Comparison of ENCODE assay signal across 18 mouse cellular contexts in the genomic region with DNA sequence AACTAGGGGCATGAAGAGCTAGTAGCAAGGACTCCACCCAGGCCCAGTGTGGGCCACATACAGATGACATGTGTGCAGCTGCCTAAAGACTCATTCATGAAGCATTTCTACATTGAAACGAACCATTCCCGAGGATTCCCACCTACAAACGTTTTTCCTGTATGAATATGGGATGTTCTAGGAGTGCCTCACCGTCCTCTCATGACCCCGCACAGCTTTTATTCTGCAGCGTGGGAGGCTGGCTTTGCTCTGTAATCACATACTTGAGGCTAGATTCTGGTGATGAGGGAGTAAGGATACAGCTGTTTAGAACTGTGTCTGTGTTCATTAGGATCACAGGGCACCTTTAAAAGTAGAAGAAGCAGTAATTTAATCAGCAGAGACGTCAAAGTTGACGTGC.
"Had no signal": no experiment of that assay in that cellular context is flagged by ENCODE, and none has a peak within 500 bp of the region (broad histone marks: within the 10 kb centered on the region; RNA-seq: fewer than 3 reads in every experiment).

No protein-coding gene starts in this region.

- H3K36me3 ChIP-seq: midbrain, embryonic 13.5 days; midbrain, embryonic 15.5 days; neural tube, embryonic 12.5 days; stomach, embryonic 15.5 days had no signal

- H3K4me3 ChIP-seq: megakaryocyte, embryonic 14.5 days; midbrain, embryonic 13.5 days; midbrain, embryonic 15.5 days; neural tube, embryonic 12.5 days; stomach, embryonic 15.5 days had no signal

- H3K4me1 ChIP-seq: megakaryocyte, embryonic 14.5 days; neural tube, embryonic 12.5 days; stomach, embryonic 15.5 days had no signal

- H3K9me3 ChIP-seq: megakaryocyte, embryonic 14.5 days; midbrain, embryonic 13.5 days; midbrain, embryonic 15.5 days; neural tube, embryonic 12.5 days; stomach, embryonic 15.5 days had no signal

- H3K27me3 ChIP-seq: midbrain, embryonic 13.5 days; midbrain, embryonic 15.5 days; neural tube, embryonic 12.5 days; stomach, embryonic 15.5 days had no signal

- ATAC-seq: midbrain, embryonic 13.5 days; midbrain, embryonic 15.5 days had no signal

- H3K27ac ChIP-seq: midbrain, embryonic 13.5 days; midbrain, embryonic 15.5 days; neural tube, embryonic 12.5 days; stomach, embryonic 15.5 days; stomach, postnatal 0 days had no signal

- DNase-seq: lung, adult 18-20 months; lung, embryonic 14.5 days; lung, postnatal 10 days; lung, postnatal 4 days; retina, postnatal 1 day; right cerebral cortex, adult 18-20 months; right cerebral cortex, postnatal 25 days; right cerebral cortex, postnatal 4 days; spleen, adult 18-20 months; thymus, adult 2 months; thymus, postnatal 25 days; thymus, postnatal 4 days had no signal
